Mouse (Mus musculus): ENCODE results near the gene Tspear.
"Not testable (repeated sequence)": the region's sequence is repeated elsewhere in the genome, so short reads cannot be mapped to it uniquely, and the experiment has no call there.

The Tspear gene

GRCm38 (mm10) chr10:77713734-77714133, 27.4 kb downstream of the Tspear start:
- no peak for DNase-seq

- no peak for DNase-seq
These were observed 29.1 kb downstream of the Tspear start, which contains the start of gene Gm10142 for GRCm38 (mm10) chr10:77715507-77715906. TSS of gene Gm10142 (plus strand) at chr10:77715807.

- not testable (repeated sequence) for DNase-seq
These were observed 33.9 kb downstream of the Tspear start, which contains the start of gene Krtap12-1 for GRCm38 (mm10) chr10:77720299-77720698. TSS of gene Krtap12-1 (plus strand) at chr10:77720599.

GRCm38 (mm10) chr10:77724855-77725254, 38.5 kb downstream of the Tspear start:
- DNase-seq, result no peak

- DNase-seq, result no peak
These were observed 39.8 kb downstream of the Tspear start, which contains the start of gene Gm10100 for GRCm38 (mm10) chr10:77726186-77726585. TSS of gene Gm10100 (plus strand) at chr10:77726486.

- no peak for DNase-seq
These were observed 41.9 kb downstream of the Tspear start for GRCm38 (mm10) chr10:77728280-77728679.

- no peak for DNase-seq
These were observed 42.9 kb downstream of the Tspear start for GRCm38 (mm10) chr10:77729241-77729640.

- no peak for DNase-seq
These were observed 49.6 kb downstream of the Tspear start for GRCm38 (mm10) chr10:77735928-77736327.

GRCm38 (mm10) chr10:77738929-77739328, 52.6 kb downstream of the Tspear start:
- DNase-seq, result no peak

- DNase-seq, result not testable (repeated sequence)
These were observed 55.7 kb downstream of the Tspear start, which contains the start of gene Gm18596 for GRCm38 (mm10) chr10:77741924-77742688. TSS of gene Gm18596 (minus strand) at chr10:77742638.

GRCm38 (mm10) chr10:77750686-77751085, 64.3 kb downstream of the Tspear start:
- not testable (repeated sequence) for DNase-seq

- not testable (repeated sequence) for DNase-seq
These were observed 64.9 kb downstream of the Tspear start, which contains the start of gene Gm9736 for GRCm38 (mm10) chr10:77751254-77751653. TSS of gene Gm9736 (minus strand) at chr10:77751354.

- not testable (repeated sequence) for DNase-seq
These were observed 65.9 kb downstream of the Tspear start for GRCm38 (mm10) chr10:77752312-77752711.

GRCm38 (mm10) chr10:77753448-77753847, 67.1 kb downstream of the Tspear start:
- DNase-seq, result no peak

- DNase-seq, result not testable (repeated sequence)
These were observed 73.2 kb downstream of the Tspear start, which contains the start of gene Gm3233 for GRCm38 (mm10) chr10:77759582-77759981. TSS of gene Gm3233 (minus strand) at chr10:77759682.

GRCm38 (mm10) chr10:77769727-77770126, 83.4 kb downstream of the Tspear start:
- no peak for DNase-seq

GRCm38 (mm10) chr10:77771225-77771624, 84.9 kb downstream of the Tspear start, which contains the start of gene Gm3238:
TSS of gene Gm3238 (minus strand) at chr10:77771325.
- DNase-seq, result not testable (repeated sequence)

GRCm38 (mm10) chr10:77772142-77772541, 85.8 kb downstream of the Tspear start:
- DNase-seq, result not testable (repeated sequence)

- not testable (repeated sequence) for DNase-seq
These were observed 90.5 kb downstream of the Tspear start, which contains the start of gene Gm7138 for GRCm38 (mm10) chr10:77776844-77777243. TSS of gene Gm7138 (minus strand) at chr10:77776944.

GRCm38 (mm10) chr10:77782442-77782841, 96.1 kb downstream of the Tspear start, which contains the start of gene Gm3250:
TSS of gene Gm3250 (minus strand) at chr10:77782542.
- not testable (repeated sequence) for DNase-seq

GRCm38 (mm10) chr10:77783396-77783795, 97.0 kb downstream of the Tspear start:
- DNase-seq, result not testable (repeated sequence)

- DNase-seq, result not testable (repeated sequence)
These were observed 101.5 kb downstream of the Tspear start, which contains the start of gene Gm7137 for GRCm38 (mm10) chr10:77787876-77788275. TSS of gene Gm7137 (minus strand) at chr10:77788200.

- DNase-seq, result no peak
These were observed 102.3 kb downstream of the Tspear start for GRCm38 (mm10) chr10:77788621-77789020.

GRCm38 (mm10) chr10:77794976-77795375, 108.6 kb downstream of the Tspear start, which contains the start of gene Gm9639:
TSS of gene Gm9639 (minus strand) at chr10:77795076.
- no peak for DNase-seq

Measured in lung, postnatal 10 days (tissue).